Mouse (Mus musculus) forebrain, embryonic 10.5 days (tissue): ENCODE measurements around the gene Kdm1b. TPM values are rescaled to one million over a fixed set of nuclear protein-coding genes. Genes with fewer than 3 reads are reported as not detected.
A peak's percentile ranks its signal among the peaks of the same experiment; 100 is the strongest.

Experiments used
- DNase-seq: peaks from one replicate; pipeline ENCODE4 v3.0.0-alpha.2; 2017; ENCODE audit warnings: low spot score; ENCODE audit errors: extremely low spot score
- H3K27ac ChIP-seq: fragments of 300-500 bp; sonication (generic); 2 replicates; pipeline ENCODE4 v1.5.1; 2016; ENCODE audit warnings: mild to moderate bottlenecking
- H3K27me3 ChIP-seq: fragments of 300-500 bp; sonication (generic); 2 replicates; pipeline ENCODE4 v1.6.1; 2016; ENCODE audit warnings: mild to moderate bottlenecking; ENCODE audit not compliant: poor library complexity, severe bottlenecking
- H3K36me3 ChIP-seq: fragments of 300-500 bp; sonication (generic); replicated peaks from 2 replicates; pipeline ENCODE4 v1.6.1; 2016; ENCODE audit warnings: mild to moderate bottlenecking, moderate library complexity
- H3K4me1 ChIP-seq: fragments of 300-500 bp; sonication (generic); 2 replicates; pipeline ENCODE4 v1.6.1; 2016
- H3K4me3 ChIP-seq: fragments of 300-500 bp; sonication (generic); 2 replicates; pipeline ENCODE4 v1.5.1; 2016; ENCODE audit warnings: mild to moderate bottlenecking, moderate library complexity
- H3K9me3 ChIP-seq: fragments of 300-500 bp; sonication (generic); 2 replicates; pipeline ENCODE4 v1.6.1; 2016; ENCODE audit warnings: mild to moderate bottlenecking, moderate library complexity
- WGBS: fragments of 180-500 bp; shearing (Covaris S2); methylation state at CpG from one replicate; pipeline ENCODE4 v1.1.7; 2016; 5-methylcytosine and 5-hydroxymethylcytosine counted together
- polyA plus RNA-seq: library from polyadenylated mRNA; unstranded; fragments of >200 nt; fragmentation: Nextera tagmentation; extraction: Ambion mirVana; gene quantifications from 2 replicates; pipeline ENCODE4 v1.2.1, GENCODE M21; 2016

The Kdm1b gene
- polyA plus RNA-seq, 1 experiment from 2014 or later: 15.8 TPM

DNA sequence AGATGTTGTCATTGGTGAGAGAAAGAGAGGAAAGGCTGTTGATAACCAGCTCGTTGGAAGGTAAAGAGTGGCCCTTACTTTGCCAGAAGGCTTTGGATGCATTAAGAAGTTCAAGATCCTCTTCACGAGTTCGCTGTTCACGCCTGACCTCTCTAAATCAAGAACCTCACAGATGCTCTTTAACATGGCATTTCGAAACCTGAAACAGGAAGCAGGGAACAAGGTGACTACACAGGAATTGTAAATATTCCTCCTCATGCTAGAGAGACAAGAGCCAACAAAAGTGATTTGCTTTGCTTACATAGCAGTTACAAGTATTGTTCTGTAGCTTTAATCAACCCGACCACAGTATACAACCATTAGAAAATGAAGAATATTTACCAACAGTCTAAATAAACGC, 56.0 kb downstream of the Kdm1b start:
- H3K4me3 ChIP-seq: no peak overlapping the region
- WGBS: 87% methylated on average over 7 of the region's 7 CpGs
- no peak overlapping the region for H3K27ac ChIP-seq
- H3K4me1 ChIP-seq: peaks cover 16% of the 10 kb centered on the region
- no peaks in the 10 kb centered on the region for H3K9me3 ChIP-seq
- no peak for DNase-seq
- peaks cover 97% of the 10 kb centered on the region for H3K36me3 ChIP-seq
- no peaks in the 10 kb centered on the region for H3K27me3 ChIP-seq

GRCm38 (mm10) chr13:47100587-47100986, 57.3 kb downstream of the Kdm1b start:
- WGBS: 90% methylated on average over 2 of the region's 2 CpGs

GRCm38 (mm10) chr13:47104146-47104545, 60.8 kb downstream of the Kdm1b start:
- Histone ChIP-seq H3K27ac (peak overlapping the region; percentile 100; the same call in 1 of the 2 replicates), H3K36me3 (peaks cover 49% of the 10 kb centered on the region), H3K27me3 (no peaks in the 10 kb centered on the region), H3K9me3 (no peaks in the 10 kb centered on the region), H3K4me3 (peak overlapping the region; percentile 99), H3K4me1 (peaks cover 30% of the 10 kb centered on the region)
- WGBS: 14% methylated on average over 2 of the region's 2 CpGs
- DNase-seq: no peak

More at GRCm38 (mm10) chr13:47100587-47100986, 57.3 kb downstream of the Kdm1b start:
- no peak overlapping the region for H3K4me3 ChIP-seq
- H3K27me3 ChIP-seq: no peaks in the 10 kb centered on the region
- peaks cover 84% of the 10 kb centered on the region for H3K36me3 ChIP-seq
- H3K4me1 ChIP-seq: peaks cover 19% of the 10 kb centered on the region
- no peak overlapping the region for H3K27ac ChIP-seq
- no peak for DNase-seq
- no peaks in the 10 kb centered on the region for H3K9me3 ChIP-seq

DNA sequence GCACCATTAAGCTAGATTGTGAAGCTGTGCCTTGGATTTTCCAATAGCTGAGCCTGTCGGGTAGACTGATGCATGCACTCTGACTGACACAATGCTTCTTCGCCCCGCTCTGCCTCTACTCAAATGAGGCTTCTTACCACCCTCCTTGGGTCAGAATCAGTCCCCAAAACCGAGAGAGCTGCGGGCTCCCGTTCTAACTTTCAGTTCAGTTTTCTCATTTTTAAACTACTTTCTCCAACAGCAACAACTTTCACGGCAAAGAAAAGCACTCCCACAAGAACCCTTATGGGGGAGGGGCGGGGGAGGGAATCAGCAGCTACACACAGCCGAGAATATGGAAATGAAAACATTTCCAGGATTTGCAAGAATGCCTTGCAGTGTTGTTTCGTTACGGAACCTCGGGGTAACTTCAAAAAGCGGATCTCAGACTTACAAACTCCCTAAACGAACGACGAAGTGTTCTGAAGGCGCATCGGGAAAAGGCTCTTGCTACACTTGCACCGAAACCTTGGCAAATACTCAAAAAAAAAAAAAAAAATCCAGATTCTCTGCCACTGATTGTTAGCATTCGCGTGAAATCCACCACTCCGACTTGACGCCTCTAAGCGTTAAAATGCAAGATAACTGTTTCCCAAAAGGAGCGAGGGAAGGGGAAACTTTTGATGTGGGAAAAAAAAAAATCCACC, 61.7 kb downstream of the Kdm1b start:
- peak overlapping the region; percentile 99 for H3K4me3 ChIP-seq
- under 1% methylated on average over 25 of the region's 25 CpGs for WGBS
- H3K27me3 ChIP-seq: no peaks in the 10 kb centered on the region
- H3K9me3 ChIP-seq: no peaks in the 10 kb centered on the region
- DNase-seq: peak; percentile 50
- H3K36me3 ChIP-seq: peaks cover 40% of the 10 kb centered on the region
- peaks cover 30% of the 10 kb centered on the region for H3K4me1 ChIP-seq
- peak overlapping the region; percentile 100 for H3K27ac ChIP-seq

- Histone ChIP-seq H3K4me1 (peaks cover 30% of the 10 kb centered on the region), H3K27ac (peak within 1 kb of the TSS; percentile 100), H3K27me3 (no peaks in the 10 kb centered on the region), H3K4me3 (peak within 1 kb of the TSS; percentile 99), H3K36me3 (peaks cover 31% of the 10 kb centered on the region), H3K9me3 (no peaks in the 10 kb centered on the region)
- under 1% methylated on average over 128 of the region's 129 CpGs for WGBS
- peak; percentile 91 for DNase-seq
Observed at GRCm38 (mm10) chr13:47105711-47106579, 62.6 kb downstream of the Kdm1b start, which contains the start of gene Dek. Gene Dek (minus strand): TSS chr13:47106201.

DNA sequence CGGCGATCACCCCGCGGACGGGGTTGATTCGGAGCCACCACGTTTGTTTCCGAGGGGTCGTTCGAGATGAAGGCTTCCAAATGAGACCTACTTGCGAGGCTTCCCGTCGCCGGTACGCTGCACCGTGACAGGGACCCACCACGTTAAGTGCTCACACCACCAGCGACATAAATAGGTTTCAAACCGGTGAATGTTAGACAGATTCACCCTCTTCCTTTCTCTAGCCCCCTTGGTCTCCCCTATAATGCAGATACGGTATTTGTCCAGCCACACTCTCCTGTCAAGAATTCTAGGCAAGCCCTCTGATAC, 63.2 kb downstream of the Kdm1b start:
- WGBS: 0% methylated on average over 20 of the region's 20 CpGs
- Histone ChIP-seq H3K4me3 (peak overlapping the region; percentile 99), H3K27ac (peak overlapping the region; percentile 100), H3K36me3 (peaks cover 25% of the 10 kb centered on the region), H3K9me3 (no peaks in the 10 kb centered on the region), H3K27me3 (no peaks in the 10 kb centered on the region), H3K4me1 (peaks cover 30% of the 10 kb centered on the region)
- DNase-seq: no peak

- no peak overlapping the region for H3K4me3 ChIP-seq
- no peaks in the 10 kb centered on the region for H3K36me3 ChIP-seq
- peaks cover 20% of the 10 kb centered on the region for H3K4me1 ChIP-seq
- no peak for DNase-seq
- 72% methylated on average over 2 of the region's 2 CpGs for WGBS
- no peak overlapping the region for H3K27ac ChIP-seq
- no peaks in the 10 kb centered on the region for H3K9me3 ChIP-seq
- H3K27me3 ChIP-seq: no peaks in the 10 kb centered on the region
Observed at GRCm38 (mm10) chr13:47109239-47109638, 65.9 kb downstream of the Kdm1b start.

DNA sequence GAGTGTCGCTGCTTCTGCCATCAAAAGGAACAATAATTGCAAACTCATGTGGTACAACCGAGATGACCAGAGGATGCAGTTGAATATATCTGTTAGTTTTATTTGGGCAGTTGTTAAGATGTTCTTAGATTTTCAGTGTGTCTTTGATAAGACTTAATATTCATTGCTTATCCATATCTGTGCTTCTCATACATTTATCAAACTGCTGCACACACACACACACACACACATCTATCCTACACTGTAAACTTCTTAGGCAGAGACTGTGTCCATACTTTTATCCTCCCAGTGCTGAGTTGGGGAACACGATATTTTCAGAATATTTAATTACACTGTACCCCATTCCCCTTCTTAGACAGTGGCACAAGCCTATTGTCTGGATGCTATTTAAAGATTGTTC, 67.9 kb downstream of the Kdm1b start:
- Histone ChIP-seq H3K9me3 (no peaks in the 10 kb centered on the region), H3K36me3 (no peaks in the 10 kb centered on the region), H3K27ac (no peak overlapping the region), H3K4me3 (no peak overlapping the region), H3K4me1 (peaks cover 16% of the 10 kb centered on the region), H3K27me3 (no peaks in the 10 kb centered on the region)
- 89% methylated on average over 3 of the region's 3 CpGs for WGBS
- no peak for DNase-seq

GRCm38 (mm10) chr13:47112056-47112455, 68.8 kb downstream of the Kdm1b start:
- no peak overlapping the region for H3K4me3 ChIP-seq
- no peaks in the 10 kb centered on the region for H3K36me3 ChIP-seq
- DNase-seq: no peak
- H3K27ac ChIP-seq: no peak overlapping the region
- no peaks in the 10 kb centered on the region for H3K27me3 ChIP-seq
- WGBS: 82% methylated on average over 3 of the region's 3 CpGs
- no peaks in the 10 kb centered on the region for H3K9me3 ChIP-seq
- peaks cover 10% of the 10 kb centered on the region for H3K4me1 ChIP-seq

DNA sequence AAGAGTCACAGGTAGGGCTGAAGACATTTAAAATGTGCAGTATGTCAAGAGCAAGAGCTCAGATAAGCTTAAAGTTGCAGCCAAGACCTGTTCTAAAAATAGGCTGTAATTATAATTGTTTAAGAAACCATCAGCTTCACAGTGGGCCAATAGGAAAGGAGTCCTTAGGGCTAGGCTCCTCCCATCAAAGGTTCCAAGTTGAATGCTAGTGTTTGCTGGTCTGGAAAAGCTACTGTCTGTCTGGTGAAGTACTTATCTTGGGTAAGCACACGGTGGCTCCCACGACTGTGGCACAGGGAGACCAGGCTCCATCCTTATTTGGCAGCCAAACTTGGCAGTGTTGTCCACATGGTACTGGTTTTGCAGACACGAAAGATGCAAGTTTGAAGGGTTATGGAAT, 69.6 kb downstream of the Kdm1b start:
- Histone ChIP-seq H3K27me3 (no peaks in the 10 kb centered on the region), H3K4me3 (no peak overlapping the region), H3K27ac (no peak overlapping the region), H3K9me3 (no peaks in the 10 kb centered on the region), H3K36me3 (no peaks in the 10 kb centered on the region), H3K4me1 (peaks cover 5% of the 10 kb centered on the region)
- WGBS: 67% methylated on average over 3 of the region's 3 CpGs
- no peak for DNase-seq

DNA sequence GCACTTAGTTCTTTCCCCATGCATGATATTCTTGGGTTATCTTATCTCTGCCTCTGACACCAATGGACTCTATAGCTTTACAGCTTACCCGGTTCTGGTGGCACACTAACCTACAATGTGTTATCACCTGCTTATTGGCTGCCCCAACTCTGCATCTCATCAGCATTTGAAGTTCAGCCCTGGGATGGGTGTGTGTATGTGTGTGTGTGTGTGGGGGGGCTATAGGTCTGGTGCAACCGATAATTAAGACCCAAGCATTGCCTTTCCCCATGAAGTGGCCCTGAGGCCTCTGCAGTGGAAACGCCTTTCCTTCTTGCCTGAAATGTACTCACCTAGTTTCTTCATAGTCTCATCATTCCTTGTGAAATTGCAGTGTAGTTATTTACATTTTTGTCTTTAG, 72.7 kb downstream of the Kdm1b start:
- no peak for DNase-seq
- Histone ChIP-seq H3K36me3 (no peaks in the 10 kb centered on the region), H3K9me3 (no peaks in the 10 kb centered on the region), H3K4me3 (no peak overlapping the region), H3K27me3 (peaks cover 10% of the 10 kb centered on the region), H3K4me1 (peaks cover 5% of the 10 kb centered on the region), H3K27ac (no peak overlapping the region)
- WGBS: 86% methylated on average over 3 of the region's 3 CpGs

GRCm38 (mm10) chr13:47121333-47121889, 78.1 kb downstream of the Kdm1b start:
- DNase-seq: no peak
- H3K36me3 ChIP-seq: no peaks in the 10 kb centered on the region
- H3K4me3 ChIP-seq: peak overlapping the region; percentile 70; the same call in 1 of the 2 replicates
- WGBS: 34% methylated on average over 12 of the region's 12 CpGs
- H3K4me1 ChIP-seq: peaks cover 27% of the 10 kb centered on the region
- H3K9me3 ChIP-seq: no peaks in the 10 kb centered on the region
- no peak overlapping the region for H3K27ac ChIP-seq
- peaks cover 56% of the 10 kb centered on the region for H3K27me3 ChIP-seq
